Mouse (Mus musculus) cerebellum, postnatal 10 days (tissue): Measurements from ENCODE around the gene Fam151a.
"Not testable (repeated sequence)": the region's sequence is repeated elsewhere in the genome, so short reads cannot be mapped to it uniquely, and the experiment has no call there.

Source experiments
- DNase-seq, 2 experiments: peaks; one replicate each; pipeline ENCODE4 v3.0.0; 2021; ENCODE audit warnings: mixed read lengths in 2 of 2

Fam151a gene

DNA sequence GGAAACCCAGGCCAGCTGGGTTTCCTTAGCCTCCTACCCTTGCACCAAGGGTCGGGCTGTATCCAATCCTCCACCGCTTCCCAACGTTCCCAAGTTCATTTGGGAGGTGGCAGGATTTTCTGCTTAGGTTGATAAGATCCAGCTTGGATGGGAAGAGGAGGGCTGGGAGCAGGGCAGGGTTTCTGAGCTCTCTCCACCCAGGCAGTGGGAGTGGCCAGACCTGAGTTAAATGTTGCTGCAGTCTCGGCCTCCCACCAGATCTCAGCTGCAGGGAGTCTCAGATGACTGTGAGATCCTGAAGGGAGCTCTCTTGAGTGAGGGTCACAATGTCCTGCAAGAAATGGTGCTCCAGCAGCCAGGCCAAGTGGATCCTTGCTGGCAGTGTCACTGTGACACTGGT lies at the start of gene Fam151a:
Fam151a (plus strand) TSS at position 254 of the 400 bp plus-strand sequence.
- no peak for DNase-seq

DNA sequence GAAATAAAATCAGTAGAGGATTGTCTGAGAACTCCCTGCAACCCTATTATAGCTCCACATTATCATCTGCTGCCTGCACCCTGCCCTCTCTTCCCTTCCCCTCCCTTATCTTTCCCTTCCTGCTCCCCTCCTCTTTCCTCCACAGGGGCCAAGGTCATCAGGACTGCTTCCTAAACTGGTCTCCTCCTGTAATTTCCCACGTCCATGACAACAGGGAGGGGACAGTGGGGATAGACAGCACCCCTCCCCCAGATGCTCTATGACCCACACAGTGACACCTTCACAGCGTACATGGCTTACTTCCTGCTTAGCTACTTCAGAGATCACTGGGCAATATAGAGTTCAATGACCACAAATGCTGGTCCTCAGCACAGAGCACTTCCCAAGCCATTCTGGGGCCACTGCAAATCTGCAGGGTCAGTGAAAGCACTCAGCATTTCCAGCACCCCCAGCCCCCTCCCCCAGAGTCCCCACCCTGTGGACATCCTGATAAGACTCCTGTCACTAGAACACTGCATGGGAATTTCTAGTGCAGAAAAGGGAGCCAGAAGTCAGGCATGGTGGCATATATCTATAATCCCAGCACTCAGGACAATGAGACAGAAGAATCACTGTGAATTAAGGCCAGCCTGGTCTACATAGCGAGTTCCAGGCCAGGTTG lies 44.9 kb upstream of the Fam151a start:
- no peak for DNase-seq

DNA sequence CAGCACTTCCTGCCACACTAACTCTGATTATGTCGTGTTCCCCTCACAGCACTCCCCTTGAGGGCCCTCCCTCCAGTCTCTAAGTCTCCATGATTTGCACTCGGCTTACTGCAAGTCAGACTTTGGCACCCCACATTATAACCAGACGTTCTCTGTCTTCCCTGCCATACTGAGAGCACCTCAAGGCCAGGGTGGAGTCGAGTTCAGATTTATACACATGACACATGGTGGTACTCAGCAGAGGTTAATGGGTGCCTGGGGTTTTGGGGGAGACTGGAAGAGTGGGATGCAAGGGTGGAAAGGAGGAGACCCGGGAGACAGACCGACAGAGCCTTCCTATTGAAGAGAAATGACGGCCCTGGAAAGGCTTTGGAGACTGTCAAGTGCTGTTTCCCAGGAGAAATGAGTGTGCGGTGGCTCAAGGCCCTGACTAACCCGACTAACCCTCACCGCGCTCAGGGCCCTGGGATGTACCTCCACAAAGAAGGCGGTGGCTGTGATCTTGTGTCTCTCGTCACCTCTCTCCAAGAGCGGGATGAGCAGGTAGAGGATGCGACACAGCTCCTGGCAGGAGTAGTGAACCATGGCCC lies 39.8 kb upstream of the Fam151a start:
- DNase-seq: no peak

DNA sequence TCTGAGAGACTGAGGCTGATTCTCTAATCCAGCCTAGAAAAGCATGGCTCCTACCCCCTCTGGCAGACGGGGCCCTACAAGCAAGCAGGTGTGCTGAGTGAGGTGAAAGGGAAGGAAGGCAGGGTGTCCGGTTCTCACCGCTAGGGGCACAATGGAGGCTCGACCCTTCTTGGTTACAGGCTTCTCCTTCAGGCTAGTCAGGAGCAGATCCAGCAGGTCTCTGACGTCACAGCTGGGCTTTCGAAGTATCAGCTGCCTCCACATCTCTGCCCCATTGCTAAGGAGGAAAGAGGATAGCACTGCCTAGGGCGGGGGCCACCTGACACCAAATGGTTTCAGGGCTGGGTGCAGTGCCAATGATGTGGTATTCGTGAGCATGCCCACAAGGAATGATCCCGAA lies 33.7 kb upstream of the Fam151a start:
- DNase-seq: peak; percentile 56 to 66

DNA sequence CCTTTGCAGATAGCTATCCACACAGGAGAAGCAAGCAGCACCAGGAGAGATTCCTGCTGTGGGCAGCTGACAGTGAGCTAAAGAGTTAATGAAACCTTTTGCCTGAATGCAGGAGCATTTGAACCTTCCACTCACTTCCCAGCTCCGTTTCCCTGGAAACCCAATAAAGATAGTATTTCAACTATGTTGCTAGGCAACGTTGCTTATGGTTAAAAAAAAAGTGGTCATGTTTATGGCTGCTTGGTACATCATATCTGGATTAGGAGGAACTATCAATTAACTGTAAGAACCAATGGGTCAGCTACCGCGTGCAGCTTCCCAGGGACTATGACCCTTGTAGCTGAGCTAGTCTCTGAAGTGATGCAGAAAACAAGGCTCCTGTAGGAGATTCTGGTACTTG lies 32.9 kb upstream of the Fam151a start:
- no peak for DNase-seq

DNA sequence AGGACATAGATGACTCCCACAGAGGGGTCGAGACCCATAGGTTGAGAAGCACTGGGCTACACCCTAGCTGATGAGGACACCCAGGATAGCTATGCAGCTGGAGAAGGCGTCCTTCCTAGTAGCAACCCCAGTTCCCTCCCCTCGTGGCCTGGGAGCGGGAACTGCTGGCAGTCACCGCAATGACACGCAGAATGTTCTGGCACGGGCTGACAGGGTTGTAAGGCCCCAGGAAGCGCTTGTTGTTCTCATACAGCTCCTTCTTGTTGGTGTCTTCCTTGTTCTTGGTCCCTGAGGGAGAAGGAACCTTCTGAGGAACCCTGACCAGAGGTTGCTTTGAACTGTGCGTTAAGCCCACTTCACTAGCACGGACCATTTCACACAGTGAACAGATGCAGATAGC lies 29.7 kb upstream of the Fam151a start:
- peak; percentile 59 for DNase-seq

DNA sequence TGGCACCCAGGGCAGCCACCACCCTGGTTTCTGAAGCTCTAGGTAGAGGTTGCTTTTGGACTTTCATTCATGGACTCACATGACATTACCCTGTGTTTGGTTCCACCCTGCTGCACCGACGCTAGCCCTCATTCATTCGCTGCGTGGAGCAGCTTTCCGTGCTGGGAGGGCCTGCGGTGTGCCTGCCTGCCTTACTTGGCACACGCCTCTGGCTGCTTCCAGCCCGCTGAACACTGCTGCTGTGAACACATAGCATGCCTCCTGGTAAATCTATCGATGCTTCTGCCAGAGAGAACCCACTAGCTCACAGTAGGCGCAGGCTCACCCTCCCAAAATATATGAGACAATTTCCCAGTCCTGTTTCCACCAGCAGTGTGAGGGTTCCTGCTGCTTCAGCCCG lies 29.3 kb upstream of the Fam151a start:
- DNase-seq: peak; percentile 81 to 89

DNA sequence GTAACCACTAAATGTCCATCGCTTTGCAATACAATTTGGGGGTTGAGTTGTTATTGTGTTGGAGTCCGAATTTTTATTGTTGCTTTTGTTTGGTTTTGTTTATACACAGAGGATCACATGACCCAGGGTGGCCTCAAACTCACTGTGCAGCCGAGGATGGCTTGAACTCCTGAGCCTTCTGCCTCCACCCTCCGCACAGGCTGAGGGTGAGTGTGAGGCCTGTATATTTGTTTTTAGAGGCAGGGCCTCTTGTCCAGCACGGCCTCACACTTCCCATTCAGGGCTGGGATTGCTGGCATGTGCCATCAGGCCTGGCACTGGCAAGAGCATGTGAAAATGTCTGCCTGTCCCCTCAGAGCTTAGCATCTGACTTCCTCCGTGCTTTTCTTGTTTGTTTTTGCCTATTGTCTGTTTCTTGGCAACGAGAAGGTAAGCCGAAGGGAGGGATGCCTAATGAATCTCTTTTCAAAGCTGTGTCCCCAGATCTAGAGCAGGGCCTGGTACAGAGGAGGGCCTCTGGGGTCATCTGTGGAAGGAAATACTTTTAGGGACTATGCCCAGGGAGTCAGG lies 28.5 kb upstream of the Fam151a start:
- peak; percentile 54 for DNase-seq

DNA sequence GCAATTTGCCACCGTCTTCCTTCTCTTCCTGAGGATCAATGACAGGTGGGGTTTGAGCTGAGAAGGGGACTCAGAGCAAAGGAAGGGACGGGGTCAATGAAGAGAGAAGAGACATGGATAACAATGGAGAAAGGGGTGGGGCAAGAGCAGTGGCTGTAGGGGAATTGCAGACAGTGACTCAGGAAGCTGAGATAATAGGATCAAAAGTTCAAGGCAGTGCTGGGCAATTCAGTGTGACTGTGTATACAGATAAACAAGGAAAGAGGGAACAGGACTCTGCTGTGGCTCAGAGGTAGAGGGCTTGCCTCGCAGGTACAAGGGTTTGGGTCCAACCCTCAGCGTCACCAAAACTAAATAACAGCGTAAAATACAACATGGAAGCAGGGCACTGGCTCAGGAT lies 25.7 kb upstream of the Fam151a start:
- DNase-seq: no peak

DNA sequence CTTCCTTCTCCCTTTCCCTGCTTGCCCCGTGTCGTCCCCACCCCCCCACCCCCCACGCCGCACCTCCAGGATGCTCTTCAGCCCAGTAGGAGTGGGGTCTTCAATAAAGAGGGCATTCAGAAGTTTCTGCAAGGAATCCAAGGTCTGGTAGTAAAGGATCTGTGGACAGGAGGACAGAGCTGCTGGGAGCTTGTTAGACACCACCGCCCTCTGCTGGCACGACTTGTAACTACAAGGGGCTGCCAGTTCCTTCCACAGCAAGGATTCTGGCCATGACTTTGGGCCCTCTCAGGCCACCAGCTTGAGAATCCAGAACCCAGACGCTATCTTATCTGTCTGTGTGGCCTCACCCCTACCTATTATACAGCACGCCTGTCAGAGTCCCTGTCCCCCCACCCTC lies 25.3 kb upstream of the Fam151a start:
- DNase-seq: peak; percentile 95 to 97

DNA sequence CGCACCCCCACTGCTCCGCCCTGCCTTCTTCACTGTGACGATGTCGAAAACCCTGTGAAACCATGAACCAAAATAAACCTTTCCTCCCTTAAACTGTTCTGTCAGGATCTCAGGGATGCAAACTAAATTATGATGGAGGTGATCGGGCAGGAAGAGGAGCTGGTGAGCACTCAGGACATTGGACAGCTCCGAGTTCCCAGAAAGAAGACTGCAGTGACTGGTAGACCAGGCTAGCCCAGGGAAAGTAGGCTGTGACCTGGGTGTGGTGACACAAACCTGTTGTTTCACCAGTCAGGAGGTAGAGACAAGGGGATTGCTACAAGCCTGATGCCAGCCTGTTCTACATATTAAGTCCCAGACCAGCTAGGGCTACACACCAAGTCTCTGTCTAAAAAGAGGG lies 20.1 kb upstream of the Fam151a start:
- no peak for DNase-seq

DNA sequence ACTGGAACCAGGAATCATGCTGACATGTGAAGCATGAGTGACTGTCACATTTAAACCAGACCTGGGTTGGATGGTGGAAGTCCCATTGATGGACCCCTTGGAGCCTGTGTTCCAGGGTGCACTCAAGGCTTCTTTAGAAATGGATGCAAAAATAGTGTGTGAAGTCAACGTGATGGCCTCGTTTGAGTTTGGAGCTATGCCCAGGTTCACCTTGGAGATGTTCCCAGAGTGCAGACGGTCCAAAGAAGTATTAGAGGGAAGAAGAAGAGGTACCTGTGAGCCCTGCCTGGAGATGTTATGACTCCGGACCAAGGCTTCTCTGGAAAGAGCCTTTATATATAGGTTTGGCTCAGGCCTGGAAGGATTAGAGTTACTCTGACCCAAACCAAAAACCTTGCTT lies 13.1 kb upstream of the Fam151a start:
- peak; percentile 70 to 74 for DNase-seq

DNA sequence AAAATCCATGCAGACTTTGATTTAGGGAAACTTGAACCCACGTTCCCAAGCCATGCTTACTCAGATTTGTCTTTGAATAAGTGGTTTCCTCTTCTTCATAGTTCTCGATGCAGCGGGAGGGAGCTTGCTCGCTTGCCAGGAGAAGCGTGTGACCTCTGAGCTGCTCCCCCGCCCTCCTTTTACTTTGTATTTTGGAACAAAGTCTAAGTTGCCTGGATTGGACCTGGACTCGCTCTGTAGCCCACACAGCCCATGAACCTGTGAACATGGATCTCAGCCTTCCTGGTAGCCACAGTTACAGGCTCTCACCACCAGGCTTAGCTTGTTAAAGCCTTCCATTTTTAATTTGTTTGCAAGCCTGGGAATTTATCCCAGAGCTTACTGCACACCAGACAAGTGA lies 2.9 kb upstream of the Fam151a start, which contains the start of gene Mroh7:
Mroh7 (minus strand) TSS at position 112 of the 400 bp plus-strand sequence.
- DNase-seq: no peak

DNA sequence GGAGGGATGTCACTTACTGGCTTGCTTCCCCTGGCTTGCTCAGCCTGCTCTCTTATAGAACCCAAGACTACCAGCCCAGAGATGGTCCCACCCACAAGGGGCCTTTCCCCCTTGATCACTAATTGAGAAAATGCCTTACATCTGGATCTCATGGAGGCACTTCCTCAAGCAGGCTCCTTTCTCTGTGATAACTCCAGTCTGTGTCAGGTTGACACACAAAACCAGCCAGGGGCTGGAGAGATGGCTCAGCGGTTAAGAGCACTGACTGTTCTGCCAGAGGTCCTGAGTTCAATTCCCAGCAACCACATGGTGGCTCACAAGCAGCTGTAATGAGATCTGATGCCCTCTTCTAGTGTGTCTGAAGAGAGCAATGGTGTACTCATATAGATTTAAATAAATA lies 3.2 kb downstream of the Fam151a start:
- DNase-seq: not testable (repeated sequence)

DNA sequence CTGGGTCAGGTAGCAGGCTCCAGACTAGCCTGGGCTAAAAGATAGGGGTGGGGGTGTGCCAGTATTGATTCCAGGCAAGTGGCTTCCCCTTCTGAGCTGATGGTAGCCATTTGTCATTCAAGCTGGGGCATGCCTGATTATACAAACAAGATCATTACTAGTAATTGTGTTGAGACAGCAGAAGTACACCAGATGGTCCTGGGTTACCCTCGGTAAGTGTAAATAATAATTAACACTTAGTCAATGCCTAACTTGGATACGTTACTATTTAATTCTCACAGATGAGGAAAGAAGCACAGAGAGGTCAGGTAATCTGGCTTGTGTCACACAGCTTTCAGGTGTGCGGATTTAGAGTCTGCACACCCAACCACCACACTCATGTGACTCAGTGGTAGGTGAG lies 4.2 kb downstream of the Fam151a start:
- no peak for DNase-seq

DNA sequence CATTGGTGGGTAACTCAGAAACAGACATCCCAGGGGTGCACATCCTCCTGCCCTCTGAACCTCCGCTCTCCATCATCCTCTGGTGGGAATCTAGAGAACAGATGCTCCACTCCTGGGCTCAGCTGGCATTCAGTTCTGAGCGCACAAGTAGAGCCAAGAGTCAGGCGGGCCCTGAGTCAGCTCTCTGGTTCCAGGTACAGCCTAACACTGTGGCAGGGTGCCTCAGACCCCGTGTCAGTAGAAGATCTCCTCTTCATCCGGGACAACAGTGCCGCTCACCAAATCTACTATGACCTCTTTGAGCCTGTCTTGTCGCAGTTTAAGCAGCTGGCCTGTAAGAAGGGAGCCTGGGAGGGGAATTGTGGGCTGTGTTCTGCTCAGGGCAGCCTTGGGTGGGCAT lies 12.2 kb downstream of the Fam151a start:
- peak; percentile 24 to 30 for DNase-seq

DNA sequence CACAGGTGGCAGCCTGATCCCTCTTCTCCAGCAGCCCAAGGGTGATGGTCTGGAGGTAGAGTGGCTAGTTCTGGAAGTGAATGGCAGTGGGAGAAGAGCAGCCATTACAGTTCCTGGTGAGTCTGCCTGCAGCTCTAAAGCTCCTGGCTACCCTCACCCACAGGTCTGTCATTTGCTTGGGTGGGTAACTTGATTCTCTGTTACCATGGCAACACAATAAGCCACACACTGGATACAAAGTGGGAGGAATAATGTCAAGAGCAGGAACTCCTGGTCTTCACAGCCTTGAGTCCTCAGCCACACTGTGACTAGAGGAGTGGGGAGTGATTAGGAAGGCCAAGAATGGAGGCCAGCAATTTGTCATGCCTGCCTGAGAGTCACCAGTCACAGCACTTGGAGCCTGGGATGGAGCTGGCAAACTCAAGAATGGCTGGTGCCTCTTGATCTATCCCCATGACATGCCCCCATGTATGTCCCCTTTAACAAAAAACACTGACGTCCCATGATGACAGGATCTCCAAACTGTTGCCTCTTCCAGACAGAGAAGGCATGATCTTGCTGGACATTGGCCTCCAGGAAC lies 13.4 kb downstream of the Fam151a start:
- peak; percentile 46 to 53 for DNase-seq

DNA sequence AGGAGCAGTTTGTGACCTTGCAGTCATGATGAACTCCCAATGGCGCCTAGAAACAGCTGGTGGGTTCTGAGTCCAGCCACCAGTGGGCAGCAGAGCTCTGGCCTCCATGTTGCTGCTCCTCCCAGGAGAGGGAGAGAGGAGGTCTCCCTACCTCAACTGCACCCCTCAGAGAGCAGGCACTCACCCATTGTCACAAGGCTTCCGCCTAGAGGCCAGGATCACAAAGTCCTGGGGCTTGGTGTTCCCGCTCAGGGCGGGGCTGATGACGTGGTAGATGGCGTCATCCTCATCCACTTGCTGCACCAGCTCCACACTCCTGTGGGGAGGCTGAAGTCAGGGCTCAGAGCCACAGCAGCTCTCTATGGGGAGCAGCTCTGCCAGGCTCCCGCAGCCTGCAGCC lies 16.0 kb downstream of the Fam151a start:
- DNase-seq: peak; percentile 76 to 81

DNA sequence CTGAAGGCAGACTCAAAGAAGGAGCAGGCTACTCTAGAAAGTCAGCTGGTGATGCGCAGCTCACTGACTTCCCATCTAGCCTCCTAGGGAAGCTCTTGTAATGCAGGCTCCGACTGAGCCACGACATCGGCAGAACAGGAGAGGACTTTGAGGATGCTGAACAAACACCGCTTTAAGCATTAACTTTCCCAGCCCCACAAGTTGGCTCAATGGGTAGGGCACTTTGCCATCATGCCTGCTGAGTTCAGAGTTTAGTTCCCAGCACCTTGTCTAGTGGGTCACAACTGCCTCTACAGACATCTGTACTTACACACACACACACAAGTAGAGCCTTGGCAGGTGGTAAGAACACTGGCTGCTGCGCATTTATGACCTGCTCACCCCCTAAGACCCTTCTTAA lies 18.0 kb downstream of the Fam151a start:
- no peak for DNase-seq

DNA sequence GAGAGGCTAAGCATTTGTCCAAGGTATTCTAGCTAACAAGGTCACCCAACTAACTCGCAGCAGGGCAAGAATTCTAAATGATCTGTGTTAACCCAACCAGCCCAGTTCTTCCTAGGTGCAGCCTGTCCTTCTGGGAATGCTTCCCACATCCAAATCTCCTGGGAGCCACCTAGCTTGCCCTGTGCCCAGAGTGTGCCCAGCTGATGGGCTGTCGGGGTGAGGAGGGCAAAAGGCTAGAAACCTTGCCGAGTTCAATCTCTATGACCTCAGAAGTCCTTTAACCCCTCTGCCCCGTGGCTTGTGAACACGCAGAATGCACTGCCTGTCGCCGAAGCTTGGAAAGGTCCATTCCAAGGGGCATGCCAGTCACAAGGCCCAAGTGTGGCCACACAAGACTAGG lies 30.5 kb downstream of the Fam151a start:
- DNase-seq: no peak

DNA sequence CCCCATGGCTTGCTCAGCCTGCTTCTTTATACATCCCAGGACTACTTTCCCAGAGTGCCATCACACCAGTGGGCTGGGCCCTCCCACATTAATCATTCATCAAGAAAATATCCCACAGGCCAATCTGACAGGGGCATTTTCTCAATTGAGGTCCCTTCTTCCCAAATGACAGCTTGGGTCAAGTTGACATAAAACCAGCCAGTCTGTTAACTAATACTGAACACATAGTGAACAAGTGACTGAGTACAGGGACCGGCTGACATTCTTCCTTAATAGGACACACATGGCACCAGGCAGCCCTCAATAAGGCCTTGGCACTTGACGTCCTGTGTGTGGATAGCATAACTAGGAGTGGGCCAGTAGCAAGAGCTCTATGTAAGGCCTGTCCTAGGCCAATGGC lies 35.6 kb downstream of the Fam151a start:
- no peak for DNase-seq

DNA sequence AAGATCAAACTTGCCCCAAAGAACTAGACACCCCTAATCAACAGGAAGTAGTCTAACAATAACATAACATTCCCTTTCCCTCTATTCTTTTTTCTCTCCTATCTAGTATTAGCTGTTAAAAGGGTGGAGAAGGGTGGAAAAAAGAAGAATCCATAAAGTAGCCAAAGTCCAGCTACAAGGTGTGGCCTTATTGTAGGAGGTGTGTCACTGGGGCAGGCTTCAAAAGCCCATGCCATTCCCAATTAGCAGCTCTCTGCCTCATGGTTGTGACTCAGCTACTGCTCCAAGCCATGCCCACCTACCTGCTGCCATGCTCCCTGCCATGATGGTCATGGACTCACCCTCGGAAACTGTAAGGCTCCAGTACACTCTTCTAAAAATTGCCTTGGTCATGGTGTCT lies 38.9 kb downstream of the Fam151a start:
- DNase-seq: no peak

DNA sequence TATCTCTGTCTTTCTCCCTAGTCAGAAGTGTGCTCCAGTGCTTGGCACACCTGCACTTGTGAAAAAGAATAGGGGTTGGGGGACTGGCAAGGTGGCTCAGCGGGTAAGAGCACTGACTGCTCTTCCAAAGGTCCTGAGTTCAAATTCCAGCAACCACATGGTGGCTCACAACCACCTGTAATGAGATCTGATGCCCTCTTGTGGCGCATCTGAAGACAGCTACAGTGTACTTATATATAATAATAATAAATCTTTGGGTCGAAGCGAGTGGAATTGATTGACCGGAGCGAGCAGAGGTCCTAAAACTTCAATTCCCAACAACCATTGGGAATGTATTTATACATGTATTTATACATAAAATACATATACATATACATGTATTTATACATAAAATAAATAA lies 42.1 kb downstream of the Fam151a start:
- not testable (repeated sequence) for DNase-seq

DNA sequence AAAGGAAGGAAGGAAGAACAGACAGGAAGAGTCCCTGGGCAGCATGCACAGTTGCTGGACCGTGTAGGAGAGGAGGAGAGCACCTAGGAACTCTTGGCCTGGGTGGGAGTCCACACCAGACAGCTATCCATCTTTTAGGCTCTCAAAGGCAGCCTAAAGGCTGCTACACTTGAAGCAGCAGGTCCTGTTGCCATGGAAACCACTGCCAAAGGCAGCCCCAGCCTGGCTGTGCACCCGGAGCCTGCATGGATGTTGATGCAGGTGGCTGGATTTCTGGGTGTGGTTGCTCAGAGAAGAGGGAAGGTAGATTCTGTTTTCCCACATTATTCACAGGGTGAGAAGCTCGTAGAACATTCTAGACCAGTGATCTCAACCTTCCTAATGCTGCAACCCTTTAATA lies 43.3 kb downstream of the Fam151a start:
- peak; percentile 78 to 80 for DNase-seq
